Mouse (Mus musculus): ENCODE results near the gene Zfp873.
A peak's percentile ranks its signal among the peaks of the same experiment; 100 is the strongest.
"Not testable (repeated sequence)": the region's sequence is repeated elsewhere in the genome, so short reads cannot be mapped to it uniquely, and the experiment has no call there.

The Zfp873 gene

DNA sequence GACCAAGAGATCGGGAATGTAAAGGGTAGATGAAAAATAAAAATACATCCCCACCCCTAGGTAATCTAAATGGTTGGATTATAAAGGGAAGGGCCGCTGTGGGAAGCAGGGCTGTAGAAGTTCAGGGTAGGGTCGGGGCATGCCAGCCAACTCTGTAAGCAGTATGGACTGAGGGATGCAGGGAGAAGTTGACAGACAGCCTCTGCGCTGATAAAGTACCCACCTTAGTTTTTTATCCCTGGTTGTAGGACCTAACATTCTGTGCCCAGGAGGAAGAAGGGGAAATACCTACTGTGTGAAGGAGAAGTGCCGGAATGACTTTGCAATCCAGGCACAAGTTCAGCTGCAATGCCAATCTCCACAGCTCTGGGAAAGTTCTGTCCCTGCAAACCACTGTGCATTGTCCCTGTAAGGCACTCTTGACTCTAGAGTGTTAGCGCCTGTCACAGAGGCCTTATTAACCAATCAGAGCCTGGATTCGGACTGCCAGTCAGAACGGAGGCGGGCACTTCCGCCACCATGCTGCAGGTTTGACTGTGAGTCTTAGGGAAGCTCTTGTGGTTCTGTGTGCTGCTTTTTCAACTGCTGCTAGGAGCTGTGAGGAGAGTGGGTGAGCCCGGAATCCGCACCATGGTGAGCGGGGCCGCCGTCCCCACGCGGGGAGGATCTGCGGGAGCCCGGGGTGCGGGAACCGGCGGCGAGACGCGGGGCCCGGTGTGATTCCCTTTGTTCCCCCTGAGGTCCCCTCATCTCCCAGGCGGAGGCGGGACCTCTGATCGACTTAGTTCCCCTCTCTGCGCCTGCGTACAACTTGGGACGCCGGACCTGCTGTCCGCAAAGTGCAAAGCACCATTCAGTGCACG, at the start of gene Zfp873:
TSS of gene Zfp873 (plus strand) at position 527 of the 863 bp plus-strand sequence.
- H3K36me3 ChIP-seq (ENCODE audit: insufficient read depth, low read length) = peaks cover 18% of the 10 kb centered on the region
- H3K4me3 ChIP-seq (replicated peaks; ENCODE audit: low read length) = peak within 1 kb of the TSS; percentile 89
- peaks cover 29% of the 10 kb centered on the region for H3K9me3 ChIP-seq (ENCODE audit: low read length)
- TF ChIP-seq CTCF (conservative IDR thresholded peaks at IDR 0.05; ENCODE audit: low read length) = no peak
- no peak for TF ChIP-seq NANOG (IDR thresholded peaks at IDR 0.05; ENCODE audit: borderline replicate concordance, low read length)
- TF ChIP-seq POU5F1 (IDR thresholded peaks at IDR 0.05; ENCODE audit: borderline replicate concordance, low read length) = no peak
- peaks cover 19% of the 10 kb centered on the region for H3K4me1 ChIP-seq (replicated peaks; ENCODE audit: low read depth, low read length)
- H3K27me3 ChIP-seq (ENCODE audit: insufficient read depth, low read length) = no peaks in the 10 kb centered on the region

DNA sequence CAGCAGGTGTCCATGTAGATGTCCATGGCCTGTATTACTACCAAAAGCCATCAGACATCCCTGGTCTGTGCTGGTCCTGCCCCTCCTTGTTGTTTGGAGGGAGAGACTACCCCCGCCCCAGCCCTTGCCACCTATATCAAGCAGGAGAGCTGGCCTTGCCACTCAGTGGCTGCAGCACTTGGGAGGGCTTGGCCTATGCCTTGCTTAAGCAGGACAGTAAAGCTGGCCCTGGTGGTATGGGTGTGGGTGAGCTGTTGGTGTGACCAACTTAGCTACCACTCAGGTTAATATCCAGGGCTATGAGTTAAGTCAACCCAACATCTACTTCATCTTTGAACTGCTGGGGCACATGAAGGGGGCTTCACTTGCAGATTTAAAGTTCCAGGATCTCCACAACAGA, 44.7 kb upstream of the Zfp873 start:
- peaks cover 18% of the 10 kb centered on the region for H3K4me1 ChIP-seq (replicated peaks; ENCODE audit: low read depth, low read length)
- H3K36me3 ChIP-seq (ENCODE audit: insufficient read depth, low read length); H3K27me3 ChIP-seq (ENCODE audit: insufficient read depth, low read length); H3K9me3 ChIP-seq (ENCODE audit: low read length); H3K4me3 ChIP-seq (replicated peaks; ENCODE audit: low read length): not testable (repeated sequence)

DNA sequence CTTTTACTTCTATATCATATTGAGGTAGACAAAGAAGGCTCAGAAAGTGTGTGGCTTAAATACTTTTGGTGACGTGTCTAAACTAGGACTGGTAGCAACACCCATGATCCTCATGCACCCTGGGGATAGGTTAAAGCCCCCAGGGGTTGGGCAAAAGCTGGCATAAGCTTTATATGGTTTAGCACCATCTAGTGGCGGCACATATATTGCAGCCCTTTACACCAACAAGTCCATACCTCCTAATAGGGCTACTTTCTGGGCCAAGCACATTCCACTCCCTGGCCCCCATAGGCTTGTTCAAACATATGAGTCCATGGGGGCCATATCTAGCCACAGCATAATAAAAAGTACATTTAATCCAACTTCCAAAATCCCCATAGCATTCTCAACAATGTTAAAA, 43.1 kb upstream of the Zfp873 start:
- not testable (repeated sequence) for H3K4me3 ChIP-seq (replicated peaks; ENCODE audit: low read length); H3K27me3 ChIP-seq (ENCODE audit: insufficient read depth, low read length)
- peaks cover 14% of the 10 kb centered on the region for H3K4me1 ChIP-seq (replicated peaks; ENCODE audit: low read depth, low read length)
- peaks cover 18% of the 10 kb centered on the region for H3K9me3 ChIP-seq (ENCODE audit: low read length)
- peaks cover 16% of the 10 kb centered on the region for H3K36me3 ChIP-seq (ENCODE audit: insufficient read depth, low read length)
- peak; percentile 57 for TF ChIP-seq CTCF (conservative IDR thresholded peaks at IDR 0.05; ENCODE audit: low read length)

DNA sequence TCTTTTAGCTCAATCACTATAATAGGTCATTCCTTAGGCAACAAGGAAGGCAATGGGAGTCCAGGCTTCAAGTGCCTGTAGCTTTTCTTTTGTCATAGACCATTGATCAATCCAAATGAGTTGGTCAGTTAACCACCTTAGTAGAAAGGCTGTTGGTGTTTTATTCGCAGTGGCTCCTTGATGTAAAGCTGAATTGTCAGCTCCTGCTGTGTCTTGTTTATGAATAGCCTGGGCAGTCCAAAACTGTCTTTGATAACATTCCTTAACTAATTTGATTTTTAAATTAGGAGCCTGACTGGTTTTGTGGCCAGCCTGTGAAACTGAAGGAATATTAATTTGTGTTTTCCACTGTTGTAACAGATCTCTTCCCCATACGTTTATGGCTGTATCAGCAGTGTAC, 5.7 kb upstream of the Zfp873 start:
- TF ChIP-seq POU5F1 (IDR thresholded peaks at IDR 0.05; ENCODE audit: borderline replicate concordance, low read length) = no peak
- no peak for TF ChIP-seq CTCF (conservative IDR thresholded peaks at IDR 0.05; ENCODE audit: low read length)
- no peak for TF ChIP-seq NANOG (IDR thresholded peaks at IDR 0.05; ENCODE audit: borderline replicate concordance, low read length)
- Histone ChIP-seq H3K27me3 (ENCODE audit: insufficient read depth, low read length) (peaks cover 4% of the 10 kb centered on the region; the same call in 1 of the 2 replicates), H3K4me1 (replicated peaks; ENCODE audit: low read depth, low read length) (peaks cover 6% of the 10 kb centered on the region), H3K9me3 (ENCODE audit: low read length) (no peaks in the 10 kb centered on the region), H3K36me3 (ENCODE audit: insufficient read depth, low read length) (no peaks in the 10 kb centered on the region), H3K4me3 (replicated peaks; ENCODE audit: low read length) (no peak overlapping the region)

DNA sequence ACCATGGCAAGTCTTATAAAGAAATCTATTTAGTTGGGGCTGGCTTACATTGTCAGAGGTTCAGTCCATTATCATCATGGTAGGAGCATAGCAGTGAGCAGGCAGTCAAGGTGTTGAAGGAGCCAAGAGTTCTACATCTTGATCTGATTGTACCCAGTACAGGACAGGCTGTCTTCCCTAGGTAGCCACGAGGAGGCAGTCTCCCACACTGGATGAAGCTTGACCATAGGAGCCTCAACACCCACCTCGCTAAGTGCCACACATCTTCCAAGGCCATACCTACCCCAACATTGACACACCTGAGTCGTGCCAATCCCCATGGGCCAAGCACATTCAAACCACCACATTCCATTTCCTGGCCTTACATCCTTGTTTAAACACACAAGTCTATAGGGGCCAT, 1.3 kb upstream of the Zfp873 start:
- H3K4me1 ChIP-seq (replicated peaks; ENCODE audit: low read depth, low read length) = peaks cover 19% of the 10 kb centered on the region
- TF ChIP-seq POU5F1 (IDR thresholded peaks at IDR 0.05; ENCODE audit: borderline replicate concordance, low read length) (no peak), CTCF (conservative IDR thresholded peaks at IDR 0.05; ENCODE audit: low read length) (0 out of 2 replicates have a peak, but pooled peaks have one; percentile 13)

DNA sequence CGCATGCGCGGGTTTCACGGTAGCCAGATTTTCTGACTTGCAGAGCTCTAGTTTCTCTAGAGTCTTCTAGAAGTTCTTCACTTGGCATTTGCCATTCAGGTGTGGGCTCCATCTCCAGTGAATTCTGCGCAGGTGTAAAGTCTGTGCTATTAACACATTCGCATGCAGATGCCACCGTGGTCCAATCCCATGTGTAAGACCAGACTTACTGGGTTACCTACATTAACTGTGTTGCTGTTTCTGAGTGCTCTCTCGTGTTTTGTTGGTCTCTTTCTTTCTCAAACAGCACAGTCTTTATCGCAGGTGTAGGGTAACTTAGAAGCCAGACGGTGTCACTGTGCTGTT, 509 bp downstream of the Zfp873 start:
- H3K9me3 ChIP-seq (ENCODE audit: low read length) = peaks cover 33% of the 10 kb centered on the region
- H3K4me1 ChIP-seq (replicated peaks; ENCODE audit: low read depth, low read length) = peaks cover 22% of the 10 kb centered on the region
- peak overlapping the region; percentile 89 for H3K4me3 ChIP-seq (replicated peaks; ENCODE audit: low read length)
- H3K27me3 ChIP-seq (ENCODE audit: insufficient read depth, low read length) = not testable (repeated sequence)
- peaks cover 22% of the 10 kb centered on the region for H3K36me3 ChIP-seq (ENCODE audit: insufficient read depth, low read length)

More for the DNA sequence above, 1.3 kb upstream of the Zfp873 start:
- peaks cover 6% of the 10 kb centered on the region for H3K36me3 ChIP-seq (ENCODE audit: insufficient read depth, low read length)
- H3K4me3 ChIP-seq (replicated peaks; ENCODE audit: low read length) = no peak overlapping the region
- no peaks in the 10 kb centered on the region for H3K27me3 ChIP-seq (ENCODE audit: insufficient read depth, low read length)
- peaks cover 16% of the 10 kb centered on the region for H3K9me3 ChIP-seq (ENCODE audit: low read length)

DNA sequence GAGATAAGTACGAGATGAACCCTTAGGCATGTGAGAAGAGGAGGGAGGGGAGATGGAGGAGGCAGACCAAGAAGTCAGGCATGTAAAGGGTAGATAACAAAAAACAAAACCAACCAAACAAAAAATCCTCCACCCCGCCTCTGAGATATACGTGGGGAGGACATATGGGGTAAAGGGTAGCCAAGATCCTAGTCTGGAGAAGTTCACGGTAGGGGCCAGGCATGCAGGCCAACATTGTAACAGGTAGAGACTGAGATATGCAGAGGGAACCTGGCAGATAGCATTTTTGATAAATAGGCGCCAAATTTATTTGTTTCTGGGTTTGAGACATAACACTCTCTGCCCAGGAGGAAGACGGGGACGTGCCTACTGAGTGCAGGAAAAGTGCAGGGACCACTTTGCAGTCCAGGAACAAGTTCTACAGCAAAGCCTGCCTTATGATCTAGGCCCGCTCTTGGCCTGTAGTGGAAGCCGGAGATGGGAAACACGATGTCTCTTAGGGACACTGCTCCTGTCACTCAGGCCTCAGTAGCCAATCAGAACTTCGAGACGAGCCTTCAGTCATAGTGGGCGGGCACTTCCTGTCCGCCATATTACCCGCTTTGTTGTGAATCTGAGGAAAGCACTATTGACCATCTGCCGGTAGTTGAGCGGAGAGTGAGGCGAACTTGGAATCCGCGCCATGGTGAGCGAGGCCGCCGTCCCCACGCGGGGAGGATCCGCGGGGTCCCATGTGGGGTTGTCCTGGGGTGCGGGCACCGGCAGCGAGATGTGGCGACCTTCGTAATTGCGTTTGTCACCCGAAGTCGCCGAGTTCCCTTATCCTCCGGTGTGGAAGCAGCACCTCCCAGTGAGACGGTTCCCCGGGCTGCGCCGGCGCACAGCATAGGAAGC, 35.1 kb downstream of the Zfp873 start, which contains the start of gene BC024063:
TSS of gene BC024063 (plus strand) at position 626 of the 894 bp plus-strand sequence.
- H3K27me3 ChIP-seq (ENCODE audit: insufficient read depth, low read length); H3K9me3 ChIP-seq (ENCODE audit: low read length); H3K4me1 ChIP-seq (replicated peaks; ENCODE audit: low read depth, low read length); H3K36me3 ChIP-seq (ENCODE audit: insufficient read depth, low read length): not testable (repeated sequence)
- peak within 1 kb of the TSS; percentile 84 for H3K4me3 ChIP-seq (replicated peaks; ENCODE audit: low read length)

DNA sequence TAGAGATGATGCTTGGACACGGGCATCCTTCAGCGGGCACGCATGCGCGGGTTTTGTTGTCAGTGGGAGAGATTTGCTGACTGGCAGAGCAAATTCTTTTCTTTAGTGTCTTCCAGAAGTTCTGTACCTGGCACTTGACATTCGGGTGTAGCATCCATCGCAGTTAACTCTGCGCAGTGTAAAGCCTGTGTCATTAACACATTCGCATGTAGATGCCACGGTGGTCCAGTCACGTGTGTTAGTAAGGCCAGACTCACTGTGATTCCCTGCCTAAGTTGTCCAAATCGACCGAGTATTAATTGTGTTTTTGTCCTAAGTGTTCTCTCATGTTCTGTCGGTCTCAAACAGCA, 35.7 kb downstream of the Zfp873 start:
- H3K4me3 ChIP-seq (replicated peaks; ENCODE audit: low read length) = peak overlapping the region; percentile 84
- H3K27me3 ChIP-seq (ENCODE audit: insufficient read depth, low read length); H3K36me3 ChIP-seq (ENCODE audit: insufficient read depth, low read length); H3K9me3 ChIP-seq (ENCODE audit: low read length); H3K4me1 ChIP-seq (replicated peaks; ENCODE audit: low read depth, low read length): not testable (repeated sequence)
